Mouse (Mus musculus): ENCODE results near the gene Htra3. TPM values are rescaled to one million over a fixed set of nuclear protein-coding genes. Genes with fewer than 3 reads are reported as not detected.

Htra3 gene
- polyA plus RNA-seq (2017; shearing (Covaris generic)), result 0.20 TPM

DNA sequence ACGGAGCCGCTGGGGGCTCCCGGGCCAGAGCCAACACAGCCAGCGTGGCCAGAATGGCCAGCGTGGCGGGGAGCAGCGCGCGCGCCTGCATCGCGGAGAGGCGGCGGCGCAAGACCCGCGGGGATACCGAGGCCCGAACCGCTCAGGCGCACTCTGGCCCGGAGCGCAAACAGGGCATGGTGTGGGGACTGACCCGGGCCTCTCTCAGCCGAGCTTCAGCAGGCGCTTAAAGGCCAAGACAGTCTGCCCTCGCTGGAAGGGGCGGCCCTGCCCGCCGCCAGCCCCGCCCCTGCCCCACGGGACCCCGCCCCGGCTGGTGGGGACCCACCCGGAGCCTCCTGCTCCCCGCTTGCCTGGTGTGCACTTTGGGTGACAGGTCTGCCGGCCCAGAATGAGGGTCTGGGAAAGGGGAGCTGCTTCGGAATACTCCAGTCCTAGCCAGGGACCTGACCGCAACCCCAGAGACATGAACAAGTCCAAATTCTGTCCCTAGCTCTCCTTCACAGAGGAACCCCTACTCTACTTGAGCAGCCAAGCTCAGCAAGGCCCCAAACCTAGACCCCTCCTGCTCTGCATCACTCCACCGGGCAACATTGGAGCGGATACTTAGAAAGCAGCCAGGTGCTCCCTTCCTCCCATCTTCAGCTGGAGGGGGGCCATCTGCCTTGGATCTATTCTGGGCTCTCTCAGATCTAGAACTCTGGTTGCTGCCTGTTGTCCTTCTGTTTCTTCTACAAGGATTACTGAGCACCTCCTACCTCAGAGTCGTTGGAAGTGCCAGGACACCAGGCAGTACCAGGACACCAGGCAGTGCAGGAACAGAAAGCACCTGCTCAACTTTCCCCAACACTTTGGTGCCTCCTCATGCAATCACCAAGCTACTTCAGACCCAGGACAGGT, at the start of gene Htra3:
Gene Htra3 (minus strand): TSS at position 527 of the 900 bp plus-strand sequence.

Other genes with a start within 250 kb of the Htra3 start
- gene Cpz, start 154.1 kb downstream of the Htra3 start, polyA plus RNA-seq (2017; shearing (Covaris generic)), result not detected
- 2.9 TPM for gene Trmt44, start 104.7 kb downstream of the Htra3 start, polyA plus RNA-seq (2017; shearing (Covaris generic))
- gene Acox3, start 96.7 kb downstream of the Htra3 start, polyA plus RNA-seq (2017; shearing (Covaris generic)), result 32.6 TPM
- gene Sh3tc1, start 60.2 kb upstream of the Htra3 start, polyA plus RNA-seq (2017; shearing (Covaris generic)), result 0.22 TPM
- gene Ablim2, start 78.1 kb upstream of the Htra3 start, polyA plus RNA-seq (2017; shearing (Covaris generic)), result 6.0 TPM
- gene Afap1, start 213.5 kb upstream of the Htra3 start, polyA plus RNA-seq (2017; shearing (Covaris generic)), result 5.4 TPM